Mouse (Mus musculus) heart, embryonic 16.5 days (tissue): ENCODE measurements around the gene AI593442. TPM values are rescaled to one million over a fixed set of nuclear protein-coding genes. Genes with fewer than 3 reads are reported as not detected.

ENCODE experiments used
- ATAC-seq: fragments of 200-750 bp; cut with Nextera tagmentation; replicated peaks from 2 replicates; pipeline ENCODE4 v1.8.0; 2017; ENCODE audit warnings: moderate number of reproducible peaks; ENCODE audit not compliant: insufficient read depth, low FRiP score; ENCODE audit errors: extremely low read depth
- H3K27ac ChIP-seq: fragments of 300-500 bp; sonication (generic); 2 replicates; pipeline ENCODE4 v1.5.1; 2014; ENCODE audit warnings: mild to moderate bottlenecking, low read length, control low read depth, moderate library complexity
- H3K27me3 ChIP-seq: fragments of 300-500 bp; sonication (generic); 2 replicates; pipeline ENCODE4 v1.6.1; 2014; ENCODE audit warnings: low read length, mixed read lengths; ENCODE audit not compliant: control insufficient read depth, insufficient read depth
- H3K36me3 ChIP-seq: fragments of 300-500 bp; sonication (generic); 2 replicates; pipeline ENCODE4 v1.6.1; 2014; ENCODE audit not compliant: control insufficient read depth, insufficient read depth
- H3K4me1 ChIP-seq: fragments of 300-500 bp; sonication (generic); 2 replicates; pipeline ENCODE4 v1.6.1; 2014; ENCODE audit warnings: low read length, mixed read lengths; ENCODE audit not compliant: control insufficient read depth, insufficient read depth
- H3K4me2 ChIP-seq: fragments of 300-500 bp; sonication (generic); 2 replicates; pipeline ENCODE4 v1.6.1; 2014; ENCODE audit warnings: low read depth, mild to moderate bottlenecking, control low read depth, low read length
- H3K4me3 ChIP-seq: fragments of 300-500 bp; sonication (generic); 2 replicates; pipeline ENCODE4 v1.5.1; 2014; ENCODE audit warnings: mild to moderate bottlenecking, control low read depth, low read length
- H3K9ac ChIP-seq: fragments of 300-500 bp; sonication (generic); 2 replicates; pipeline ENCODE4 v1.6.1; 2014; ENCODE audit warnings: low read length, control low read depth
- H3K9me3 ChIP-seq: fragments of 300-500 bp; sonication (generic); replicated peaks from 2 replicates; pipeline ENCODE4 v1.6.1; 2016; ENCODE audit warnings: low read length; ENCODE audit not compliant: control insufficient read depth
- WGBS: fragments of 180-500 bp; shearing (Covaris S2); extraction: QIAGEN DNeasy Blood & Tissue Kit; methylation state at CpG from one replicate; pipeline ENCODE4 v1.1.7; 2014; 5-methylcytosine and 5-hydroxymethylcytosine counted together
- polyA plus RNA-seq: library from polyadenylated mRNA; unstranded; fragments of >200 nt; fragmentation: Nextera tagmentation; extraction: Ambion mirVana; gene quantifications from 2 replicates; pipeline ENCODE4 v1.2.1, GENCODE M21; 2015

AI593442 gene
- polyA plus RNA-seq, 1 experiment from 2014 or later: 0.04 TPM

DNA sequence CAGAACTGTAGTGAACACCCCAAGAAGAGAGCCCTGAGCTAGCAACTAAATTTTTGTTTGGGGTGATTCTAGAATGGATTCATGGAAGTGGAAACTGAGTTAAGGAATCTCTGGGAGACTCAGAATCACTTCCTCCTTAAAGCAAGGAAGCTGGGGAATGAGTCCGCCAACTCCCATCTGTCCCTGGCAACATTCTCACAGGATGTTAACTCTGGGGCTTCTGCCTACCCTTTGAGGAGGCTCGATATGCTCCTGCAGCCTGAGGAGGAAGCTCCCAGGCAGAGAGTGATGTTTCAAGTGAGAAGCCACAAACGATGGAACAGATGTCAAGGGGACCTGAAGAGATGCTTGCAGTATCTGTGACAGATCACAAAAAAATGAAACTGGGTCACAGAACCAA is 18.2 kb downstream of the AI593442 start:
- WGBS: 71% methylated on average over 3 of the region's 3 CpGs
- Histone ChIP-seq H3K4me3 (no peak overlapping the region), H3K27me3 (no peaks in the 10 kb centered on the region), H3K9ac (no peak overlapping the region), H3K9me3 (no peaks in the 10 kb centered on the region), H3K4me2 (no peak overlapping the region), H3K36me3 (no peaks in the 10 kb centered on the region), H3K27ac (no peak overlapping the region), H3K4me1 (no peaks in the 10 kb centered on the region)
- no peak for ATAC-seq

GRCm38 (mm10) chr9:52650341-52650951 is 29.1 kb downstream of the AI593442 start:
- Histone ChIP-seq H3K4me3 (no peak overlapping the region), H3K9me3 (no peaks in the 10 kb centered on the region), H3K36me3 (no peaks in the 10 kb centered on the region), H3K4me2 (no peak overlapping the region), H3K27me3 (no peaks in the 10 kb centered on the region), H3K4me1 (no peaks in the 10 kb centered on the region), H3K9ac (no peak overlapping the region), H3K27ac (no peak overlapping the region)
- 67% methylated on average over 5 of the region's 5 CpGs for WGBS
- ATAC-seq: no peak

GRCm38 (mm10) chr9:52645312-52645711 is 34.3 kb downstream of the AI593442 start:
- Histone ChIP-seq H3K4me1 (no peaks in the 10 kb centered on the region), H3K27ac (no peak overlapping the region), H3K4me2 (no peak overlapping the region), H3K9me3 (no peaks in the 10 kb centered on the region), H3K4me3 (no peak overlapping the region), H3K9ac (no peak overlapping the region), H3K36me3 (no peaks in the 10 kb centered on the region), H3K27me3 (no peaks in the 10 kb centered on the region)
- 69% methylated on average over 2 of the region's 2 CpGs for WGBS
- ATAC-seq: no peak

DNA sequence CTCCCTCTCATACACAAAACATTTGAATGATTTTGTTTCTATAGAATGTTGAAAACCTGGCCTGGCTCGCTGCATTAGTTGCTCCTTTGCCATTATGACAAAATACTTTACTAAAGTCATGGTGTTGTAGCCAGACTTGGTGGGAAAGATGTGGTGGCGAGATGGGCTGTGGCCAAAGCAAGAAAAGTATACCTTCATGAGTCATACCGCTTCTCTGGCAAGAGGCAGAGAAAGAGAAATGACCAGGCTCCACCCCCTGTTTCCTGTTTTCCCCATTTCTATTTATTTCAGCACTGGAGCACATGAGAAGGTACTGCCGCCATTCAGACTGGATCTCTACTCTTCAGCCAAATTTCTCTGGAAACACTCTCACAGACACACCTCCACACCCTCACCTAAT is 35.0 kb downstream of the AI593442 start:
- no peak for ATAC-seq
- Histone ChIP-seq H3K4me2 (no peak overlapping the region), H3K27me3 (no peaks in the 10 kb centered on the region), H3K4me3 (no peak overlapping the region), H3K9ac (no peak overlapping the region), H3K4me1 (no peaks in the 10 kb centered on the region), H3K9me3 (no peaks in the 10 kb centered on the region), H3K27ac (no peak overlapping the region), H3K36me3 (no peaks in the 10 kb centered on the region)
- 44% methylated on average over 4 of the region's 4 CpGs for WGBS

DNA sequence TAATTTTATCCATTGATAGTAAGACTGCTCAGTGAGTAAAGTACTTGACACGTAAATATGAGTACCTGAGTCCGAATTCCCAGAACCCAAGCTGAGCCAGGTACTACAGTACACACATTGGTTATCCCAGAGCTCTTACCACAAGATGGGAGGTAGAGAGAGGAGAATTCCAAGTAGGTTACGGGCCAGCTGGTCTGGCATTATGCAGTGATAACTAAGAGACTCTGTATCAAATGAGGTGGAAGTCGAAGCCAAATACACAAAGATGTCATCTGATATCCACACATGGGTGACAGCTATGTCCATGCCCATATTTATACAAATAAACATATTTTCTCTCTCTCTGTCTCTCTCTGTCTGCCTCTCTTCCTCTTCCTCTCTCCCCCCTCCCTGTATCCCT is 35.4 kb downstream of the AI593442 start:
- Histone ChIP-seq H3K27ac (no peak overlapping the region), H3K4me3 (no peak overlapping the region), H3K4me1 (no peaks in the 10 kb centered on the region), H3K36me3 (no peaks in the 10 kb centered on the region), H3K4me2 (no peak overlapping the region), H3K9me3 (no peaks in the 10 kb centered on the region), H3K27me3 (no peaks in the 10 kb centered on the region), H3K9ac (no peak overlapping the region)
- ATAC-seq: no peak
- WGBS: 81% methylated on average over 4 of the region's 4 CpGs

GRCm38 (mm10) chr9:52635991-52636390 is 43.6 kb downstream of the AI593442 start:
- no peaks in the 10 kb centered on the region for H3K36me3 ChIP-seq
- no peaks in the 10 kb centered on the region for H3K9me3 ChIP-seq
- no peaks in the 10 kb centered on the region for H3K4me1 ChIP-seq
- no peak overlapping the region for H3K4me3 ChIP-seq
- no peak overlapping the region for H3K9ac ChIP-seq
- H3K27me3 ChIP-seq: no peaks in the 10 kb centered on the region
- no peak overlapping the region for H3K27ac ChIP-seq
- 59% methylated on average over 2 of the region's 2 CpGs for WGBS
- no peak overlapping the region for H3K4me2 ChIP-seq
- no peak for ATAC-seq

- Histone ChIP-seq H3K36me3 (no peaks in the 10 kb centered on the region), H3K9ac (no peak overlapping the region), H3K4me1 (no peaks in the 10 kb centered on the region), H3K4me3 (no peak overlapping the region), H3K27ac (no peak overlapping the region), H3K4me2 (no peak overlapping the region), H3K27me3 (no peaks in the 10 kb centered on the region), H3K9me3 (no peaks in the 10 kb centered on the region)
- WGBS: 55% methylated on average over 4 of the region's 4 CpGs
- no peak for ATAC-seq
Observed at GRCm38 (mm10) chr9:52623926-52624325, 55.7 kb downstream of the AI593442 start.
